Comparison of ENCODE assay signal across 19 mouse cellular contexts in the genomic region with DNA sequence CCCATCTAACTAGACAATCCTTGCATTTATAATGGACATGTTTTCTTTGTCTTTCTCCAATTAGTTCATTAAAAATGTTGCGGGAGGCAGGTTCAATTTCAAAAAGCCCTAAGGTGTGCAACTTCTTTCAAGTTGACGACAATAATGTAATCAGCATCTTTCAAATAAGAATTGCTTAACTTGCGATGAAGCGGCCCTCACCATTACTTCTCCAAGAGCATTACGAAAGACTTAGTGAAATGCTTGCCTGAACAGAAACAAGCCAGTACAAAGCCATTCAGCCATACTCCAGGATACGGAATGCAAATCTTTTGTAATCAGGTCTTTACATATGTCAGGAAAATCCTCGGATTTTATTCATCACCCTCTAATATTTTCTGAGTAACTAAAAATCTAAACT. TPM values are rescaled to one million over a fixed set of nuclear protein-coding genes. Genes with fewer than 3 reads are reported as not detected.
DNase-seq lines count a peak whose midpoint lies in the region; ATAC-seq and TF ChIP-seq lines count a peak whose summit lies in the region.
"Had no signal": no experiment of that assay in that cellular context is flagged by ENCODE, and none has a peak within 500 bp of the region (broad histone marks: within the 10 kb centered on the region; RNA-seq: fewer than 3 reads in every experiment).

No protein-coding gene starts in this region.

- ATAC-seq in intestine, embryonic 14.5 days (replicated peaks; ENCODE audit: low FRiP score, low TSS enrichment, low read depth) = no peak
- no peak for ATAC-seq in intestine, embryonic 15.5 days
- ATAC-seq in megakaryocyte, adult 5-6 weeks (ENCODE audit: poor library complexity, severe bottlenecking) = 0 out of 2 replicates have a peak, but pooled peaks have one; percentile 27
- ATAC-seq: forebrain, embryonic 13.5 days; forebrain, embryonic 15.5 days; forebrain, postnatal 0 days had no signal

- no peaks in the 10 kb centered on the region for H3K27me3 ChIP-seq in intestine, embryonic 14.5 days (replicated peaks; ENCODE audit: control insufficient read depth, insufficient read depth, low read length)
- H3K27me3 ChIP-seq in intestine, embryonic 15.5 days (replicated peaks) = no peaks in the 10 kb centered on the region
- H3K27me3 ChIP-seq: embryonic facial prominence, embryonic 12.5 days; embryonic facial prominence, embryonic 15.5 days; forebrain, embryonic 13.5 days; forebrain, embryonic 15.5 days had no signal

- H3K27ac ChIP-seq in intestine, embryonic 14.5 days (ENCODE audit: low read depth) = no peak overlapping the region
- no peak overlapping the region for H3K27ac ChIP-seq in intestine, embryonic 15.5 days
- no peak overlapping the region for H3K27ac ChIP-seq in gastrocnemius, adult 2 months
- H3K27ac ChIP-seq: embryonic facial prominence, embryonic 12.5 days; embryonic facial prominence, embryonic 15.5 days; forebrain, embryonic 13.5 days; forebrain, embryonic 15.5 days had no signal

- WGBS in intestine, embryonic 14.5 days = 93% methylated on average over 7 of the region's 7 CpGs
- WGBS in intestine, embryonic 15.5 days = 90% methylated on average over 7 of the region's 7 CpGs

- H3K36me3 ChIP-seq in intestine, embryonic 14.5 days (ENCODE audit: control insufficient read depth, insufficient read depth, low read length) = no peaks in the 10 kb centered on the region
- H3K36me3 ChIP-seq in intestine, embryonic 15.5 days = no peaks in the 10 kb centered on the region
- H3K36me3 ChIP-seq: embryonic facial prominence, embryonic 12.5 days; embryonic facial prominence, embryonic 15.5 days; forebrain, embryonic 15.5 days had no signal

- intact Hi-C loops in gastrocnemius, adult 2 months (cut with DNase I) = no loop called here

- no peaks in the 10 kb centered on the region for H3K9me3 ChIP-seq in intestine, embryonic 14.5 days (ENCODE audit: control insufficient read depth, low read length)
- no peaks in the 10 kb centered on the region for H3K9me3 ChIP-seq in intestine, embryonic 15.5 days
- H3K9me3 ChIP-seq: embryonic facial prominence, embryonic 12.5 days; embryonic facial prominence, embryonic 15.5 days; forebrain, embryonic 13.5 days; forebrain, embryonic 15.5 days had no signal

- H3K9ac ChIP-seq in intestine, embryonic 14.5 days (ENCODE audit: low read length) = no peak overlapping the region
- no peak overlapping the region for H3K9ac ChIP-seq in intestine, embryonic 15.5 days
- H3K9ac ChIP-seq: embryonic facial prominence, embryonic 12.5 days; embryonic facial prominence, embryonic 15.5 days; forebrain, embryonic 13.5 days; forebrain, embryonic 15.5 days; forebrain, postnatal 0 days had no signal

- no peak overlapping the region for H3K4me3 ChIP-seq in intestine, embryonic 14.5 days (ENCODE audit: low read depth, low read length)
- no peak overlapping the region for H3K4me3 ChIP-seq in intestine, embryonic 15.5 days (replicated peaks)
- no peak overlapping the region for H3K4me3 ChIP-seq in gastrocnemius, adult 2 months
- H3K4me3 ChIP-seq: embryonic facial prominence, embryonic 12.5 days; embryonic facial prominence, embryonic 15.5 days; erythroblast, embryonic 14.5 days; forebrain, embryonic 13.5 days; forebrain, embryonic 15.5 days had no signal

- peak; percentile 12 for DNase-seq in intestine, embryonic 14.5 days (ENCODE audit: low spot score)
- DNase-seq in fat pad, adult 2 months (ENCODE audit: extremely low read depth, low read depth, low spot score) = peak; percentile 89
- peak; percentile 70 for DNase-seq in gonadal fat pad, adult 2 months (ENCODE audit: low read depth)
- no peak for DNase-seq in retina, postnatal 1 day
- no peak for DNase-seq in urinary bladder, postnatal 14 days (ENCODE audit: low spot score)
- DNase-seq in gastrocnemius, adult 2 months = no peak
- DNase-seq: adrenal gland, adult 2 months; adrenal gland, postnatal 10 days; adrenal gland, postnatal 25 days; cerebellum, postnatal 14 days; embryo, embryonic 11 days; forebrain, postnatal 0 days had no signal

- no peaks in the 10 kb centered on the region for H3K4me1 ChIP-seq in intestine, embryonic 14.5 days (replicated peaks; ENCODE audit: control insufficient read depth, insufficient read depth, low read length)
- H3K4me1 ChIP-seq in intestine, embryonic 15.5 days (replicated peaks) = no peaks in the 10 kb centered on the region
- H3K4me1 ChIP-seq: embryonic facial prominence, embryonic 12.5 days; embryonic facial prominence, embryonic 15.5 days had no signal

- TF ChIP-seq CTCF in gastrocnemius, adult 2 months (IDR thresholded peaks at IDR 0.05) = no peak

- no peak overlapping the region for H3K4me2 ChIP-seq in intestine, embryonic 14.5 days (ENCODE audit: low read length)
- no peak overlapping the region for H3K4me2 ChIP-seq in intestine, embryonic 15.5 days (replicated peaks)
- H3K4me2 ChIP-seq: embryonic facial prominence, embryonic 12.5 days; embryonic facial prominence, embryonic 15.5 days; forebrain, embryonic 13.5 days; forebrain, embryonic 15.5 days had no signal

RNA-seq across cellular contexts. Expression of gene Atp1a1, which starts 32.0 kb away (rescaled TPM):
- polyA plus RNA-seq in intestine, embryonic 14.5 days (2014; fragmentation: Nextera tagmentation; extraction: Ambion mirVana) = 238 and 276 TPM in 2 replicates
- polyA plus RNA-seq in intestine, embryonic 15.5 days (2015; fragmentation: Nextera tagmentation; extraction: Ambion mirVana) = 247 and 251 TPM in 2 replicates
- 257 and 292 TPM in 2 replicates for polyA plus RNA-seq in gonadal fat pad, adult 2 months (2012; rRNA removed)
- 67.9 and 69.6 TPM in 2 replicates for total RNA-seq in megakaryocyte, adult 5-6 weeks (2015)
- total RNA-seq in megakaryocyte, adult 5-6 weeks (2017) = 120 and 132 TPM in 2 replicates
- 10 to 100 TPM; 80.1 to 81.1 TPM for total RNA-seq in gastrocnemius, adult 2 months (2021)

Comparison
In these comparisons a context has a peak if more than half of its experiments do, and no peak if none do; other contexts are left out.
1. DNase-seq: peak in intestine, embryonic 14.5 days (single experiment), fat pad, adult 2 months (single experiment) and gonadal fat pad, adult 2 months (single experiment); none in retina, postnatal 1 day (single experiment), urinary bladder, postnatal 14 days (single experiment) and gastrocnemius, adult 2 months (single experiment).